Mouse (Mus musculus) heart, postnatal 0 days (tissue): ENCODE measurements at regions not wholly inside any gene's neighbourhood (a gene's known extent, or its start where the extent isn't known, plus 50 kb on each side); places are given as distances from the start of the nearest gene placed in this dataset.

Source experiments
- CTCF ChIP-seq: IDR thresholded peaks from 2 replicates; pipeline ENCODE4 v1.5.1; 2016; ENCODE audit warnings: antibody characterized with exemption, control low read depth, low read depth
- EP300 ChIP-seq: IDR thresholded peaks from 2 replicates; pipeline ENCODE4 v1.6.1; 2016; ENCODE audit warnings: antibody characterized with exemption, low read depth

DNA sequence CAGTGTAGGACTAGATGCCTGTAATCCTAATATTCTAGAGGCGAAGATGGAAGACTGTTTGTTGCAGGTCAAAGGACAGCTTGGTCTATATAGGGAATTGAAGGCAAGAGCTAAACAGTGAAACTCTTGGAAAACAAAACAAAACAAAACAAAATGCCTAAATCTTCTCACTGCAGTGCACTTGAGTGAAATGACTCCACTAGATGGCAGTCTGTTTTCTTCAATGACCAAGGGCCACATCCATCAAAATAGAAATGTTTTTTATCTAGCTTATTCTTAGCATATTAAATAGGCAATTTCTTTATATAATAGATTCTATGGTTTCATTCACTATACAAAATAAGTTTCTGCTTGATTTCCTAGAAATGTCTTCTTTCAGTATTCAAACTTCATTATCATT is 279.7 kb downstream of the Tex13c3 start:
- TF ChIP-seq CTCF (peak; percentile 31), EP300 (no peak)
